Mouse (Mus musculus): ENCODE measurements around the gene Dnttip1. TPM values are rescaled to one million over a fixed set of nuclear protein-coding genes. Genes with fewer than 3 reads are reported as not detected.

Dnttip1 gene
- polyA plus RNA-seq, 1 experiment: 16.3 TPM

DNA sequence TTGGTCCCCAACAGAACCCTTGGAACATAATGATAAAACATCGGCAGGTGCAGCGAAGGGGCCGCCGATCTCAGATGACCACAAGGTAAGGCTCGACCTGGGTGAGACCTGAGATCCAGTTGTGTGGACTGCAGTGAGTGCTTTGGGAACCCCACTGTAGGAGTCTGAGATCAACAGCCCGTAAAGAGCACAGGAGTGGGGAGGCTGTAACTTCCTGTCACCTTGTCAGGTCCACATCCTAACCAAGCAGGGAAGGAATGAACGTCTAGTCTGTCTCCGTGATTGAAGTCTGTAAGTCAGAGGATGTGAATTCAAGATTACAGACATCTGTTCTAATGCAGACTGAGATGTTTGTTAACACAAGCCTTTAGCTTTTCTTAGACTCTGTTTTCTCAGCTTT is 910 bp downstream of the Dnttip1 start:
- Histone ChIP-seq H3K36me3 (ENCODE audit: control insufficient read depth) (peaks cover 54% of the 10 kb centered on the region), H3K4me1 (ENCODE audit: control insufficient read depth) (peaks cover 54% of the 10 kb centered on the region), H3K4me3 (replicated peaks) (peak overlapping the region; percentile 91), H3K27me3 (ENCODE audit: control insufficient read depth) (peaks cover 31% of the 10 kb centered on the region), H3K9me3 (ENCODE audit: control insufficient read depth, low read length) (no peaks in the 10 kb centered on the region; the same call in 1 of the 2 replicates)
- TF ChIP-seq GATA1 (IDR thresholded peaks at IDR 0.05; ENCODE audit: low read length) (no peak), TAL1 (IDR thresholded peaks at IDR 0.05; ENCODE audit: low read length) (no peak)

- Histone ChIP-seq H3K27me3 (ENCODE audit: control insufficient read depth) (peaks cover 22% of the 10 kb centered on the region), H3K4me3 (replicated peaks) (peak overlapping the region; percentile 91), H3K4me1 (ENCODE audit: control insufficient read depth) (peaks cover 60% of the 10 kb centered on the region), H3K36me3 (ENCODE audit: control insufficient read depth) (peaks cover 69% of the 10 kb centered on the region), H3K9me3 (ENCODE audit: control insufficient read depth, low read length) (no peaks in the 10 kb centered on the region; the same call in 1 of the 2 replicates)
- peak; percentile 60 for TF ChIP-seq TAL1 (IDR thresholded peaks at IDR 0.05; ENCODE audit: low read length)
- TF ChIP-seq GATA1 (IDR thresholded peaks at IDR 0.05; ENCODE audit: low read length): no peak
Observed at GRCm38 (mm10) chr2:164748191-164748590, 2.4 kb downstream of the Dnttip1 start.

DNA sequence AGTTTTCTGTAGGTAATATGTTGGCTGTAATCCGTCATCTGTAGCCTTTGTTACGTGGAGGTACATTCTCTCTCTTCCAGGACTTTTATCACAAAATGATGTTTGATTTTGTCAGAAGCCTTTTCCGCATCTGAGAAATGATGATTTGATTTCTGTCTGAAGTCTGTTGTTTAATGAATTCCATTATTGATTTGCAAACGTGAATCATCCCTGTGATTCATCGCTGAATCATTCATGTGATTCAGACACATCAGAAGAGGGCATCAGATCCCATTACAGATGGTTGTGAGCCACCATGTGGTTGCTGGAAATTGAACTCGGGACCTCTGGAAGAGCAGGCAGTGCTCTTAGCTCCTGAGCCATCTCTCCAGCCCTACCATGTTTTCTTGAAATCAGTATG is 3.2 kb downstream of the Dnttip1 start:
- peak overlapping the region; percentile 91 for H3K4me3 ChIP-seq (replicated peaks)

DNA sequence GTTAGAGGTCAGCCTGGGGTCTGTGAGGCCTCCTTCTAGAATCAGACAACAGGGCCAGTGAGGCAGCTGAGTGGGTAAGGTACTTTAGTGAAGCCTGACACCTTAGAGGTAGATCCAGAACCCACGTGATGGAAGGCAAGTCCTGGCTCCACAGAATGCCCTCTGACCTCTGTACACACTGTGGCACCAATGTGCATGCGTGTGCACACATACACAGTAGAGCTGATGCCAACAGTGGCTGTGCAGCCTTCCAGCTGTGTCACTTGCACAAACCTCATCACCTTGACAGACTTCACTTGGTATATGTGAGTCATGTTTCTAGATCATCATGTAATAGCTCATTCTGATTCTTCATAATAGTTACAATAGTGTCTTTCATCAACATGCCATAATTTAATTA is 6.7 kb downstream of the Dnttip1 start:
- TF ChIP-seq TAL1 (IDR thresholded peaks at IDR 0.05; ENCODE audit: low read length) (no peak), GATA1 (IDR thresholded peaks at IDR 0.05; ENCODE audit: low read length) (no peak)
- peaks cover 57% of the 10 kb centered on the region for H3K4me1 ChIP-seq (ENCODE audit: control insufficient read depth)
- H3K4me3 ChIP-seq (replicated peaks): no peak overlapping the region
- H3K27me3 ChIP-seq (ENCODE audit: control insufficient read depth): no peaks in the 10 kb centered on the region
- H3K9me3 ChIP-seq (ENCODE audit: control insufficient read depth, low read length): peaks cover 9% of the 10 kb centered on the region
- H3K36me3 ChIP-seq (ENCODE audit: control insufficient read depth): peaks cover 100% of the 10 kb centered on the region

More for the DNA sequence above, 3.2 kb downstream of the Dnttip1 start:
- Histone ChIP-seq H3K4me1 (ENCODE audit: control insufficient read depth) (peaks cover 61% of the 10 kb centered on the region), H3K36me3 (ENCODE audit: control insufficient read depth) (peaks cover 77% of the 10 kb centered on the region), H3K27me3 (ENCODE audit: control insufficient read depth) (peaks cover 14% of the 10 kb centered on the region), H3K9me3 (ENCODE audit: control insufficient read depth, low read length) (no peaks in the 10 kb centered on the region; the same call in 1 of the 2 replicates)
- TF ChIP-seq GATA1 (IDR thresholded peaks at IDR 0.05; ENCODE audit: low read length): no peak
- no peak for TF ChIP-seq TAL1 (IDR thresholded peaks at IDR 0.05; ENCODE audit: low read length)

DNA sequence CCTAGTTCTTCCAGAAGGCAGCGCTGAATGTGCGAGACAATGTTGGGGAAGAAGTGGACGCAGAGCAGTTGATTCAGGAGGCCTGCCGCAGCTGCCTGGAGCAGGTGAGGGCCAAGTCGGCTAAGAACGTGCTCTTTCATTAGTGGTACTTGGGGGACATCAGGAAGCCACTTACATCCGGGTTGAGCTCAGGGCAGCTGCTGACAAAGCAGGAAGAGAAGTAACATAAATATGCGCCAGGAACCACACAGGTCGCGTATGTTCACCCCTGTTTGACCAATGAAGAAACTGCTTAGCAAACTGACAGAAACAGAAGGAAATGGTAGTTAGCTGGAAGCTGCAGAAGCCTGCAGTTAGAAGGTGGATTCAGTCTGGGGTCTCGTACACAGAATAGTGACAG is 8.3 kb downstream of the Dnttip1 start:
- Histone ChIP-seq H3K27me3 (ENCODE audit: control insufficient read depth) (no peaks in the 10 kb centered on the region), H3K36me3 (ENCODE audit: control insufficient read depth) (peaks cover 100% of the 10 kb centered on the region), H3K9me3 (ENCODE audit: control insufficient read depth, low read length) (peaks cover 9% of the 10 kb centered on the region), H3K4me1 (ENCODE audit: control insufficient read depth) (peaks cover 57% of the 10 kb centered on the region), H3K4me3 (replicated peaks) (no peak overlapping the region)
- TF ChIP-seq TAL1 (IDR thresholded peaks at IDR 0.05; ENCODE audit: low read length) (no peak), GATA1 (IDR thresholded peaks at IDR 0.05; ENCODE audit: low read length) (no peak)

DNA sequence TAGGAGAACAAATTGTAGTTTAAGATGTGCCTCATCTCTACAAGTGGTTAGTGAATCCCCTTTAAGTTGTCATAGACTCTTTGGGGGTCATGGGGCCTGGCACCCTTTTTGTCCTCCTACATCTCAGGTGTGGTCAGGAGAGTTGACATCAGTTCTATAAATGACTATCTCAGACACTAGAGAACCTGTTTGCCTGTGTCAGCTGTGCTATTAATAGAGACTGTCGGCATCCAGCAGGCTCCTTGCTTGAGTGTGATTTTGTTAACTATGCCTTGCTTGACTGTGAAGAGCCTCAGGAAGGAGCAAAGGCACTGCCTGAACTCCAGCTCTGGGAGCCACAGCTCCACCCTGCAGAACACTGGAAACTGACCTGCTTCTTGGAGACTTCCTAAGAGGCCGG is 9.0 kb downstream of the Dnttip1 start:
- no peak for TF ChIP-seq GATA1 (IDR thresholded peaks at IDR 0.05; ENCODE audit: low read length)
- TF ChIP-seq TAL1 (IDR thresholded peaks at IDR 0.05; ENCODE audit: low read length): no peak
- H3K27me3 ChIP-seq (ENCODE audit: control insufficient read depth): no peaks in the 10 kb centered on the region
- peaks cover 9% of the 10 kb centered on the region for H3K9me3 ChIP-seq (ENCODE audit: control insufficient read depth, low read length)
- H3K36me3 ChIP-seq (ENCODE audit: control insufficient read depth): peaks cover 100% of the 10 kb centered on the region
- H3K4me3 ChIP-seq (replicated peaks): no peak overlapping the region
- peaks cover 59% of the 10 kb centered on the region for H3K4me1 ChIP-seq (ENCODE audit: control insufficient read depth)

- TF ChIP-seq TAL1 (IDR thresholded peaks at IDR 0.05; ENCODE audit: low read length) (no peak), GATA1 (IDR thresholded peaks at IDR 0.05; ENCODE audit: low read length) (no peak)
- Histone ChIP-seq H3K27me3 (ENCODE audit: control insufficient read depth) (no peaks in the 10 kb centered on the region), H3K9me3 (ENCODE audit: control insufficient read depth, low read length) (peaks cover 9% of the 10 kb centered on the region), H3K4me1 (ENCODE audit: control insufficient read depth) (peaks cover 80% of the 10 kb centered on the region), H3K36me3 (ENCODE audit: control insufficient read depth) (peaks cover 100% of the 10 kb centered on the region), H3K4me3 (replicated peaks) (no peak overlapping the region)
Observed at GRCm38 (mm10) chr2:164757841-164758240, 12.1 kb downstream of the Dnttip1 start.

- H3K36me3 ChIP-seq (ENCODE audit: control insufficient read depth): peaks cover 100% of the 10 kb centered on the region
- H3K4me3 ChIP-seq (replicated peaks): peak overlapping the region; percentile 1
- peak; percentile 86 for TF ChIP-seq TAL1 (IDR thresholded peaks at IDR 0.05; ENCODE audit: low read length)
- peak; percentile 75 for TF ChIP-seq GATA1 (IDR thresholded peaks at IDR 0.05; ENCODE audit: low read length)
- H3K9me3 ChIP-seq (ENCODE audit: control insufficient read depth, low read length): peaks cover 9% of the 10 kb centered on the region
- H3K27me3 ChIP-seq (ENCODE audit: control insufficient read depth): no peaks in the 10 kb centered on the region
- peaks cover 86% of the 10 kb centered on the region for H3K4me1 ChIP-seq (ENCODE audit: control insufficient read depth)
Observed at GRCm38 (mm10) chr2:164758692-164759091, 12.9 kb downstream of the Dnttip1 start.

GRCm38 (mm10) chr2:164760059-164760833 is 14.5 kb downstream of the Dnttip1 start:
- H3K36me3 ChIP-seq (ENCODE audit: control insufficient read depth): peaks cover 96% of the 10 kb centered on the region
- H3K4me1 ChIP-seq (ENCODE audit: control insufficient read depth): peaks cover 85% of the 10 kb centered on the region
- H3K27me3 ChIP-seq (ENCODE audit: control insufficient read depth): no peaks in the 10 kb centered on the region
- H3K4me3 ChIP-seq (replicated peaks): peak overlapping the region; percentile 44
- TF ChIP-seq GATA1 (IDR thresholded peaks at IDR 0.05; ENCODE audit: low read length) (peak; percentile 98), TAL1 (IDR thresholded peaks at IDR 0.05; ENCODE audit: low read length) (peak; percentile 98)
- H3K9me3 ChIP-seq (ENCODE audit: control insufficient read depth, low read length): peaks cover 9% of the 10 kb centered on the region

Measured in erythroblast, embryonic 14.5 days (primary cell).